Mouse (Mus musculus): ENCODE measurements around the gene Arf3. TPM values are rescaled to one million over a fixed set of nuclear protein-coding genes. Genes with fewer than 3 reads are reported as not detected.

The Arf3 gene
- total and polyA plus RNA-seq, 3 experiments, result 37.4 to 239 (median 140) TPM

DNA sequence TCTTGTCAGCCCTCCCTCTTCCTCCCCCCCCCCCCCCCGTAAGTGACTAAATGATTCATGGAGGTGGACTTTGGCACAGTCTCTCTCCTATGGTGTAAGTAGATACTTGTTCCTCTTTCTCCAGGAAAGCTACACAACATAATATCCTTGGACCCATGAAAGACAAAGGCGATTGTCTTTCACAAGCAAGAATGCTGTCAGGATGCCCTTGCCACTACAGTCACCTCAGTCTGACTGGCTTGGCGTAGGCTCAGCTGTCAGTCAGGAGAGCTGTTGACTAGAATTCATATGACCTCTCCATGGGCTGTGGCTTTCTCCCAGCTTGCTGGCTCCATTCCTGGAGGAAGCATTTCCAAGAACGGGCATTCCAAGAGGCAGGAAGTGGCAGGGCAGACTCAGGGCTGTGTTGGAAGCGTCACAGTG is 48.8 kb downstream of the Arf3 start:
- Histone ChIP-seq H3K9me3 (replicated peaks; ENCODE audit: insufficient read depth, low read length) (no peaks in the 10 kb centered on the region), H3K4me3 (ENCODE audit: control insufficient read depth in 1 of 2, insufficient read depth in 1 of 2, low read depth in 2 of 2, low read length in 2 of 2) (no peak overlapping the region), H3K9ac (ENCODE audit: control insufficient read depth, low read depth, low read length, poor library complexity, severe bottlenecking) (no peak overlapping the region), H3K4me1 (ENCODE audit: control insufficient read depth in 1 of 2, insufficient read depth in 2 of 2, low read length in 2 of 2) (no peaks in the 10 kb centered on the region), H3K79me2 (ENCODE audit: control insufficient read depth, insufficient read depth, low read length, poor library complexity) (no peaks in the 10 kb centered on the region), H3K27me3 (ENCODE audit: control insufficient read depth in 1 of 2, insufficient read depth in 2 of 2, low read length in 2 of 2) (no peaks in the 10 kb centered on the region; a peak in 1 of 4 replicates), H3K36me3 (ENCODE audit: control insufficient read depth in 1 of 2, insufficient read depth in 2 of 2, low read length in 2 of 2) (no peaks in the 10 kb centered on the region), H3K27ac (ENCODE audit: control insufficient read depth, low read depth, low read length) (no peak overlapping the region)
- no peak for DNase-seq (ENCODE audit: low read depth, low spot score)
- TF ChIP-seq UBTF (IDR thresholded peaks at IDR 0.05; ENCODE audit: borderline replicate concordance, insufficient read depth, low read depth, low read length), result no peak
- no peak for TF ChIP-seq MEF2A (IDR thresholded peaks at IDR 0.05; ENCODE audit: extremely low read depth, insufficient replicate concordance, low read depth, low read length, poor library complexity, severe bottlenecking)
- no peak for TF ChIP-seq CHD1 (IDR thresholded peaks at IDR 0.05; ENCODE audit: low read depth, low read length)
- TF ChIP-seq RAD21 (IDR thresholded peaks at IDR 0.05; ENCODE audit: low read depth, low read length), result no peak
- no peak for TF ChIP-seq BHLHE40 (IDR thresholded peaks at IDR 0.05; ENCODE audit: borderline replicate concordance, low read depth, low read length)
- TF ChIP-seq POLR2AphosphoS5 (IDR thresholded peaks at IDR 0.05; ENCODE audit: borderline replicate concordance, low read depth, low read length), result no peak
- TF ChIP-seq EP300 (IDR thresholded peaks at IDR 0.05; ENCODE audit: low read depth in 1 of 2, low read length in 2 of 2), result no peak
- TF ChIP-seq HCFC1 (IDR thresholded peaks at IDR 0.05; ENCODE audit: low read depth, low read length), result no peak
- no peak for TF ChIP-seq POLR2AphosphoS2 (IDR thresholded peaks at IDR 0.05; ENCODE audit: low read length)
- no peak for TF ChIP-seq ELF1 (IDR thresholded peaks at IDR 0.05; ENCODE audit: low read depth, low read length)

- Histone ChIP-seq H3K27ac (ENCODE audit: control insufficient read depth, low read depth, low read length) (no peak overlapping the region), H3K79me2 (ENCODE audit: control insufficient read depth, insufficient read depth, low read length, poor library complexity) (no peaks in the 10 kb centered on the region), H3K36me3 (ENCODE audit: control insufficient read depth in 1 of 2, insufficient read depth in 2 of 2, low read length in 2 of 2) (no peaks in the 10 kb centered on the region; a peak in 1 of 4 replicates), H3K9me3 (replicated peaks; ENCODE audit: insufficient read depth, low read length) (no peaks in the 10 kb centered on the region), H3K4me1 (ENCODE audit: control insufficient read depth in 1 of 2, insufficient read depth in 2 of 2, low read length in 2 of 2) (no peaks in the 10 kb centered on the region; a peak in 1 of 4 replicates), H3K4me3 (ENCODE audit: control insufficient read depth in 1 of 2, insufficient read depth in 1 of 2, low read depth in 2 of 2, low read length in 2 of 2) (no peak overlapping the region), H3K27me3 (ENCODE audit: control insufficient read depth in 1 of 2, insufficient read depth in 2 of 2, low read length in 2 of 2) (peaks cover 0 to 3% of the 10 kb centered on the region in 2 experiments; a peak in 2 of 4 replicates), H3K9ac (ENCODE audit: control insufficient read depth, low read depth, low read length, poor library complexity, severe bottlenecking) (no peak overlapping the region)
- peak; percentile 36; the same call in 1 of the 2 replicates for TF ChIP-seq MYC (IDR thresholded peaks at IDR 0.05; ENCODE audit: low read depth, low read length)
- TF ChIP-seq POLR2AphosphoS2 (IDR thresholded peaks at IDR 0.05; ENCODE audit: low read length), result no peak
- TF ChIP-seq KAT2A (conservative IDR thresholded peaks at IDR 0.05; ENCODE audit: low read depth, low read length), result no peak
- 0 out of 2 replicates have a peak, but pooled peaks have one; percentile 16 for TF ChIP-seq TCF12 (IDR thresholded peaks at IDR 0.05; ENCODE audit: low read depth, low read length)
- TF ChIP-seq ZC3H11A (IDR thresholded peaks at IDR 0.05; ENCODE audit: low read depth, low read length), result peak; percentile 63
- TF ChIP-seq RAD21 (IDR thresholded peaks at IDR 0.05; ENCODE audit: low read depth, low read length), result peak; percentile 67
- TF ChIP-seq CTCF (IDR thresholded peaks at IDR 0.05 in 2 of 3, conservative IDR thresholded peaks at IDR 0.05 in 1 of 3; ENCODE audit: control insufficient read depth in 1 of 3, insufficient read depth in 1 of 3, low read depth in 2 of 3, low read length in 3 of 3, poor library complexity in 1 of 3, severe bottlenecking in 1 of 3), result peak; percentile 80 to 95 (median 90)
- no peak for TF ChIP-seq NELFE (IDR thresholded peaks at IDR 0.05; ENCODE audit: low read depth, low read length)
- TF ChIP-seq ZNF384 (IDR thresholded peaks at IDR 0.05; ENCODE audit: low read depth, low read length), result peak; percentile 38; the same call in 1 of the 2 replicates
- no peak for TF ChIP-seq BHLHE40 (IDR thresholded peaks at IDR 0.05; ENCODE audit: borderline replicate concordance, low read depth, low read length)
- peak; percentile 86 for TF ChIP-seq SMC3 (IDR thresholded peaks at IDR 0.05; ENCODE audit: low read depth, low read length)
- TF ChIP-seq SIN3A (IDR thresholded peaks at IDR 0.05; ENCODE audit: low read length), result peak; percentile 54; the same call in 1 of the 2 replicates
- peak; percentile 36; the same call in 1 of the 2 replicates for TF ChIP-seq MXI1 (IDR thresholded peaks at IDR 0.05; ENCODE audit: low read depth, low read length)
- peak; percentile 87 for DNase-seq (ENCODE audit: low read depth, low spot score)
Measured at GRCm38 (mm10) chr15:98710442-98710841, 52.6 kb downstream of the Arf3 start.

Measured in MEL (cell line).